Mouse (Mus musculus): ENCODE results near the gene A030014E15Rik. TPM values are rescaled to one million over a fixed set of nuclear protein-coding genes. Genes with fewer than 3 reads are reported as not detected.
"Not testable (repeated sequence)": the region's sequence is repeated elsewhere in the genome, so short reads cannot be mapped to it uniquely, and the experiment has no call there.

The A030014E15Rik gene
- polyA plus RNA-seq, 1 experiment from 2014 or later = not detected

DNA sequence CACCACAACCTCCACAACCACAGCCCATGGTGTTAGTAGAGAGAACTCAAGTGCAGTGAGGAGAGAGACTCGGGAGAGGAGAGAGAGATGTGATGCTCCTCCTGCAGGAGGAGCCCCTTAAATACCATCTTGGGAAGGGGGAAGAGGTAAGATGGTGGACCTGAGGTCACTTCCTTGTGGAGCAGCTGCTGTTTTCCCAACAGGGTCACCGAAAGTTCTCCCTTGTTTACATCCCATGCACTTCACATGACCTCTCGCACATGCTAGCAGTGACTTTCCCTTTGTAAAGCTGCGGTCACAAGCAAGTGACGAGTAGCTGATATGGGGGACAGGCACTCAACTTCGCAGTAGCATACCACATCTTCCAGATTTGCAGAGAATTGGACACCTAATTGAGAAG, 18.6 kb downstream of the A030014E15Rik start, which contains the start of gene A030003K21Rik:
TSS of gene A030003K21Rik (minus strand) at position 94 of the 400 bp plus-strand sequence.
- not testable (repeated sequence) for ATAC-seq (ENCODE audit: insufficient number of reproducible peaks, low FRiP score, low TSS enrichment, low read depth); H3K27ac ChIP-seq; H3K4me2 ChIP-seq; H3K4me1 ChIP-seq; H3K4me3 ChIP-seq; H3K9ac ChIP-seq; H3K36me3 ChIP-seq; H3K9me3 ChIP-seq; H3K27me3 ChIP-seq
- WGBS = no CpG with 5 or more reads among the region's 6 CpGs

- not testable (repeated sequence) for ATAC-seq (ENCODE audit: insufficient number of reproducible peaks, low FRiP score, low TSS enrichment, low read depth); H3K27ac ChIP-seq
Observed at GRCm38 (mm10) chr1:82946029-82946428, 21.3 kb downstream of the A030014E15Rik start.

GRCm38 (mm10) chr1:82948601-82949000, 23.9 kb downstream of the A030014E15Rik start:
- no peak overlapping the region for H3K27ac ChIP-seq
- H3K36me3 ChIP-seq = no peaks in the 10 kb centered on the region
- H3K4me3 ChIP-seq = no peak overlapping the region
- no peak for ATAC-seq (ENCODE audit: insufficient number of reproducible peaks, low FRiP score, low TSS enrichment, low read depth)
- H3K9me3 ChIP-seq = no peaks in the 10 kb centered on the region
- H3K27me3 ChIP-seq = no peaks in the 10 kb centered on the region
- H3K4me1 ChIP-seq = no peaks in the 10 kb centered on the region
- WGBS = 80% methylated on average over 2 of the region's 2 CpGs
- no peak overlapping the region for H3K9ac ChIP-seq
- H3K4me2 ChIP-seq = no peak overlapping the region

More at GRCm38 (mm10) chr1:82946029-82946428, 21.3 kb downstream of the A030014E15Rik start:
- not testable (repeated sequence) for H3K27me3 ChIP-seq, H3K36me3 ChIP-seq, H3K9ac ChIP-seq, H3K4me1 ChIP-seq, H3K4me2 ChIP-seq, H3K4me3 ChIP-seq, H3K9me3 ChIP-seq
- 92% methylated on average over 2 of the region's 2 CpGs for WGBS

DNA sequence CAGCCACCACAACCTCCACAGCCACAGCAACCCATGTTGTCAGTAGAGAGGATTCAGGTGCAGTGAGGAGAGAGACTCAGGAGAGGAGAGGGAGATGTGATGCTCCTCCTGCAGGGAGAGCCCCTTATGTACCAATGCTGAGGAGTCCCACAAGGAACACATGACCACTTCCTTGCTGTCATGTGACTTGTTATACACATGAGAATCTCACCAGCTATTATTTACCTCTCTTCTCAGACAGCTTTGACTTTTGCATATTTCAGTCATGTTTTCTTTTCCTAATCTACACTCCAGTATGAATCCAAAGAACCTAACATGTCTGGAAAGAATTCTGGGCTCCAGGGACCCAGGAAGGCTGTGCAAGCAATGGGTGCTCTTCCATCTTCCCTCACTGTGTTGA, 31.2 kb downstream of the A030014E15Rik start, which contains the start of gene Gm7544:
TSS of gene Gm7544 (minus strand) at position 101 of the 400 bp plus-strand sequence.
- not testable (repeated sequence) for H3K4me3 ChIP-seq

GRCm38 (mm10) chr1:82959870-82960385, 35.2 kb downstream of the A030014E15Rik start, which contains the start of gene Gm47955:
Gene Gm47955, plus strand, starts transcription at chr1:82960286.
- no peak for ATAC-seq (ENCODE audit: insufficient number of reproducible peaks, low FRiP score, low TSS enrichment, low read depth)
- no peaks in the 10 kb centered on the region for H3K27me3 ChIP-seq
- H3K9me3 ChIP-seq = no peaks in the 10 kb centered on the region
- no peak within 1 kb of the TSS for H3K27ac ChIP-seq
- no peak within 1 kb of the TSS for H3K4me3 ChIP-seq
- no peaks in the 10 kb centered on the region for H3K36me3 ChIP-seq
- no peak within 1 kb of the TSS for H3K9ac ChIP-seq
- H3K4me2 ChIP-seq = no peak within 1 kb of the TSS
- WGBS = 91% methylated on average over 11 of the region's 11 CpGs
- H3K4me1 ChIP-seq = no peaks in the 10 kb centered on the region

More for the DNA sequence above, 31.2 kb downstream of the A030014E15Rik start, which contains the start of gene Gm7544:
- not testable (repeated sequence) for H3K9ac ChIP-seq; ATAC-seq (ENCODE audit: insufficient number of reproducible peaks, low FRiP score, low TSS enrichment, low read depth); H3K9me3 ChIP-seq; H3K4me2 ChIP-seq; H3K27ac ChIP-seq; H3K27me3 ChIP-seq; H3K36me3 ChIP-seq; H3K4me1 ChIP-seq

DNA sequence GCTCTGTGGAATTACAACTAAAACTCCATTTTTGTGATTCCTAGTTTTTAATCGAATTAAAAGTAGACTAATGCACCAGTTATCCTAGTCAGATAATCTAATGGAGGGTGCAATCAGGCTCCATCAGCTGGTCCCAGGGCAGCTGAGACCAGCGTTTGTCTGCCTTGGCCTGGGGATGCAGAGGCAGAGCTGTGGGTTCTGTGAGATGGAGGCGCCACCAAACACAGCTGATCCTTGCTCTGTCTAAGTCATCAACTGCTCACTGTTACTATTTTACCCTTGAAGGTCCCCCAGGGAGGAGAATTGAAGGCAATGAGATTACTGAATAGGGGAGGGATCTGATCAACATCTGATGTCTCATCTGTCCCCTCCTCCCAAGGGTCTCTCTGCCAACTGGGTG, 41.7 kb downstream of the A030014E15Rik start:
- no peaks in the 10 kb centered on the region for H3K9me3 ChIP-seq
- ATAC-seq (ENCODE audit: insufficient number of reproducible peaks, low FRiP score, low TSS enrichment, low read depth) = no peak
- H3K36me3 ChIP-seq = no peaks in the 10 kb centered on the region
- H3K27me3 ChIP-seq = no peaks in the 10 kb centered on the region
- H3K4me3 ChIP-seq = no peak overlapping the region
- H3K27ac ChIP-seq = no peak overlapping the region
- 74% methylated on average over 3 of the region's 3 CpGs for WGBS
- no peak overlapping the region for H3K4me2 ChIP-seq
- H3K9ac ChIP-seq = no peak overlapping the region
- no peaks in the 10 kb centered on the region for H3K4me1 ChIP-seq

DNA sequence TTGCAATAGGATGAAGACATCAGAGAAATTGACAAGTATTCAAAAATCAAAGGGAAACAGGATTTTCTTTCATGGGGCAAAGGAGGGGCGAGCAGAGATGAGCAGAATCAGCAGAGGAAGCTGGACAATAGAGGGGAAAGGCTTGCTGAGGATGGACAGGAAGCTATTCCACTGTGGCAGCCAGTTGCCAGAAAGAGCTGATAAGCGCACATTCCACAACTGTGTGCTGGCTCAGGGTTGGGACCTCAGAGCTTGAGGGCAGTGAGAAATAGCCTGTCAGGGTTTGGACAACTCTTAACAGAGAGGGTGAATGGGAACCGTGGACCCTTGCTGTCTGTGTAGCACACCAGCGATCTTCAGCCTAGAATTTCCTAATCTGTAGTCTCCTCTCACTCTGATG, 47.3 kb downstream of the A030014E15Rik start:
- ATAC-seq (ENCODE audit: insufficient number of reproducible peaks, low FRiP score, low TSS enrichment, low read depth) = no peak
- Histone ChIP-seq H3K4me3 (no peak overlapping the region), H3K4me2 (no peak overlapping the region), H3K36me3 (no peaks in the 10 kb centered on the region), H3K27ac (no peak overlapping the region), H3K9ac (no peak overlapping the region), H3K9me3 (no peaks in the 10 kb centered on the region), H3K4me1 (no peaks in the 10 kb centered on the region), H3K27me3 (no peaks in the 10 kb centered on the region)
- WGBS = 61% methylated on average over 4 of the region's 4 CpGs

DNA sequence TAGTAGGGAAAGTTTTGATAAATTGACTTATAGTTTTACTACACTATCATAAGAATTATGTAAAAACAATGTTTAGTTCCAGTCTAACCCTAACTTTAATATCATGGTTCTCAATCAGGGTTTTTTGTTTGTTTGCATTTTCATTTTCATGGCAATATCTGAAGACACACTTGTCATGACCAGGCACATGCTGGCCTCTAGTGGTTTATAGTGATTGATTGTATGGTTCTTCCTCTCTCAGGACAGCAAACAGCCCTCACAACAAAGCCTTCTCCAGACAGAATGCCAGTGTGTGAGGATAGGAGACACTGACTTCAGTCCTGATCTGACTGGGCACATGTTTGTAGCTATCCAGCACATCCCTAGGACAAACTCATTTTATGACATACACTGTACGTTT, 48.5 kb downstream of the A030014E15Rik start:
- no peaks in the 10 kb centered on the region for H3K27me3 ChIP-seq
- no peaks in the 10 kb centered on the region for H3K9me3 ChIP-seq
- no peaks in the 10 kb centered on the region for H3K4me1 ChIP-seq
- no peak overlapping the region for H3K9ac ChIP-seq
- no peak overlapping the region for H3K27ac ChIP-seq
- no peak overlapping the region for H3K4me3 ChIP-seq
- ATAC-seq (ENCODE audit: insufficient number of reproducible peaks, low FRiP score, low TSS enrichment, low read depth) = no peak
- no peaks in the 10 kb centered on the region for H3K36me3 ChIP-seq
- H3K4me2 ChIP-seq = no peak overlapping the region
- WGBS = 77% methylated on average over 1 of the region's 1 CpGs

GRCm38 (mm10) chr1:82973901-82974300, 49.2 kb downstream of the A030014E15Rik start:
- Histone ChIP-seq H3K4me1 (no peaks in the 10 kb centered on the region), H3K4me3 (no peak overlapping the region), H3K36me3 (no peaks in the 10 kb centered on the region), H3K27ac (no peak overlapping the region), H3K9ac (no peak overlapping the region), H3K4me2 (no peak overlapping the region), H3K9me3 (no peaks in the 10 kb centered on the region), H3K27me3 (no peaks in the 10 kb centered on the region)
- 54% methylated on average over 6 of the region's 6 CpGs for WGBS
- ATAC-seq (ENCODE audit: insufficient number of reproducible peaks, low FRiP score, low TSS enrichment, low read depth) = no peak

DNA sequence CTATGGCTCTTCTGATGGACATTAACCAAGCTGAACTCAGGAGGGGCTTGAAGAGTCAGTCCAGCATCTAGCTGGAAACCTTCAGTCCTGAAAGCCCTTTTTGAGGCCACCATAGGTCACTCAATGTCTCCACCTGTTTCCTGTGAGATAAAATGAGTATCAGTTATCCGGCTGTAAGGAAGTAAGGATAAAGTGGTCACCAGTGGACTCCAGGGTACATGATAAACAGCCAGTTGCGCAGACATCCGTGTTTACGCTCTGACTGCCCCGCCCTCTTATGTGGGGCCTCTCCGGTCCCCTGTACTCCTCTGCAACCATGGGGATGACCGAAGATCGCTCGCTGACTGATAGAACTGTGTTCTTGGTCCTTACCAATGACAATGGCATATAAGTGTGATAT, 49.6 kb downstream of the A030014E15Rik start:
- Histone ChIP-seq H3K27ac (no peak overlapping the region), H3K9ac (no peak overlapping the region), H3K4me3 (no peak overlapping the region), H3K27me3 (no peaks in the 10 kb centered on the region), H3K36me3 (no peaks in the 10 kb centered on the region), H3K4me2 (no peak overlapping the region), H3K9me3 (no peaks in the 10 kb centered on the region), H3K4me1 (no peaks in the 10 kb centered on the region)
- no peak for ATAC-seq (ENCODE audit: insufficient number of reproducible peaks, low FRiP score, low TSS enrichment, low read depth)
- 85% methylated on average over 9 of the region's 9 CpGs for WGBS

Other genes with a start within 250 kb of the A030014E15Rik start
- 191 and 197 TPM in 2 replicates for gene Mff, start 200.0 kb upstream of the A030014E15Rik start, polyA plus RNA-seq (2015; fragmentation: Nextera tagmentation; extraction: Ambion mirVana)
- 0.11 TPM in 1 of 2 replicates, not detected in the other for gene Tm4sf20, start 156.5 kb upstream of the A030014E15Rik start, polyA plus RNA-seq (2015; fragmentation: Nextera tagmentation; extraction: Ambion mirVana)
- not detected in 2 replicates for gene Gm47791, start 153.7 kb upstream of the A030014E15Rik start, polyA plus RNA-seq (2015; fragmentation: Nextera tagmentation; extraction: Ambion mirVana)
- 19.3 and 25.7 TPM in 2 replicates for gene Agfg1, start 85.4 kb upstream of the A030014E15Rik start, polyA plus RNA-seq (2015; fragmentation: Nextera tagmentation; extraction: Ambion mirVana)
- 0.19 TPM in 1 of 2 replicates, not detected in the other for gene A030005L19Rik, start 11.6 kb upstream of the A030014E15Rik start, polyA plus RNA-seq (2015; fragmentation: Nextera tagmentation; extraction: Ambion mirVana)
- not detected in 2 replicates for gene Gm6217, start 6.5 kb downstream of the A030014E15Rik start, polyA plus RNA-seq (2015; fragmentation: Nextera tagmentation; extraction: Ambion mirVana)
- gene A030003K21Rik, start 18.5 kb downstream of the A030014E15Rik start, polyA plus RNA-seq (2015; fragmentation: Nextera tagmentation; extraction: Ambion mirVana) = not detected in 2 replicates
- not detected in 2 replicates for gene Gm7544, start 31.1 kb downstream of the A030014E15Rik start, polyA plus RNA-seq (2015; fragmentation: Nextera tagmentation; extraction: Ambion mirVana)
- not detected in 2 replicates for gene Gm47955, start 35.4 kb downstream of the A030014E15Rik start, polyA plus RNA-seq (2015; fragmentation: Nextera tagmentation; extraction: Ambion mirVana)
- gene Gm47959, start 75.6 kb downstream of the A030014E15Rik start, polyA plus RNA-seq (2015; fragmentation: Nextera tagmentation; extraction: Ambion mirVana) = not detected in 2 replicates
- gene Slc19a3, start 113.5 kb downstream of the A030014E15Rik start, polyA plus RNA-seq (2015; fragmentation: Nextera tagmentation; extraction: Ambion mirVana) = 0.45 and 0.70 TPM in 2 replicates
- not detected in 2 replicates for gene Krtap28-10, start 117.6 kb downstream of the A030014E15Rik start, polyA plus RNA-seq (2015; fragmentation: Nextera tagmentation; extraction: Ambion mirVana)
- not detected in 2 replicates for gene Gm47969, start 120.0 kb downstream of the A030014E15Rik start, polyA plus RNA-seq (2015; fragmentation: Nextera tagmentation; extraction: Ambion mirVana)
- not detected in 2 replicates for gene A030005K14Rik, start 134.5 kb downstream of the A030014E15Rik start, polyA plus RNA-seq (2015; fragmentation: Nextera tagmentation; extraction: Ambion mirVana)
- not detected in 2 replicates for gene Krtap28-13, start 136.0 kb downstream of the A030014E15Rik start, polyA plus RNA-seq (2015; fragmentation: Nextera tagmentation; extraction: Ambion mirVana)
- not detected in 2 replicates for gene Ccl20, start 191.8 kb downstream of the A030014E15Rik start, polyA plus RNA-seq (2015; fragmentation: Nextera tagmentation; extraction: Ambion mirVana)
- not detected in 2 replicates for gene Daw1, start 234.8 kb downstream of the A030014E15Rik start, polyA plus RNA-seq (2015; fragmentation: Nextera tagmentation; extraction: Ambion mirVana)

All from limb, embryonic 15.5 days (tissue).